ENCODE assay signal across 21 mouse cellular contexts in genomic region chr16:90310488-90311135, GRCm38 (mm10). TPM values are rescaled to one million over a fixed set of nuclear protein-coding genes. Genes with fewer than 3 reads are reported as not detected.
DNase-seq lines count a peak whose midpoint lies in the region; ATAC-seq and TF ChIP-seq lines count a peak whose summit lies in the region.
"Had no signal": no experiment of that assay in that cellular context is flagged by ENCODE, and none has a peak within 500 bp of the region (broad histone marks: within the 10 kb centered on the region; RNA-seq: fewer than 3 reads in every experiment).

No protein-coding gene starts in this region.

- no peak for TF ChIP-seq EP300 in ES-Bruce4 (IDR thresholded peaks at IDR 0.05; ENCODE audit: insufficient read depth, low read depth, low read length)

- no peak for TF ChIP-seq CTCF in ES-Bruce4 (IDR thresholded peaks at IDR 0.05; ENCODE audit: low read depth, low read length)
- TF ChIP-seq CTCF in left cerebral cortex, adult 2 months (IDR thresholded peaks at IDR 0.05) = no peak

- H3K36me3 ChIP-seq in ES-Bruce4 (ENCODE audit: control insufficient read depth, insufficient read depth, low read length, poor library complexity, severe bottlenecking) = no peaks in the 10 kb centered on the region
- H3K36me3 ChIP-seq: embryonic facial prominence, embryonic 13.5 days; forebrain, embryonic 12.5 days; heart, embryonic 10.5 days; hindbrain, embryonic 10.5 days; intestine, embryonic 15.5 days had no signal

- no peaks in the 10 kb centered on the region for H3K27me3 ChIP-seq in ES-Bruce4 (ENCODE audit: control insufficient read depth, insufficient read depth, low read length, poor library complexity, severe bottlenecking)
- H3K27me3 ChIP-seq: embryonic facial prominence, embryonic 13.5 days; forebrain, embryonic 12.5 days; intestine, embryonic 15.5 days had no signal

- peak overlapping the region; percentile 90 for H3K27ac ChIP-seq in ES-Bruce4 (ENCODE audit: insufficient read depth, low read length)
- H3K27ac ChIP-seq in left cerebral cortex, adult 2 months = no peak overlapping the region
- H3K27ac ChIP-seq: embryonic facial prominence, embryonic 13.5 days; forebrain, embryonic 12.5 days; gastrocnemius, adult 2 months; heart, embryonic 10.5 days; hindbrain, embryonic 10.5 days; hindbrain, embryonic 14.5 days; intestine, embryonic 15.5 days had no signal

- no peak overlapping the region for H3K9ac ChIP-seq in ES-Bruce4 (ENCODE audit: low read depth, poor library complexity, severe bottlenecking)
- H3K9ac ChIP-seq: embryonic facial prominence, embryonic 13.5 days; forebrain, embryonic 12.5 days; forebrain, postnatal 0 days; hindbrain, embryonic 14.5 days; intestine, embryonic 15.5 days had no signal

- no peak for TF ChIP-seq POLR2A in ES-Bruce4 (IDR thresholded peaks at IDR 0.05; ENCODE audit: insufficient read depth, low read length)

- intact Hi-C loops in left cerebral cortex, adult 2 months (cut with DNase I) = loop anchor here (5.0 kb wide), 1 partner anchor 617 kb away; no protein-coding TSS in a partner anchor

- no peak overlapping the region for H3K4me3 ChIP-seq in ES-Bruce4 (ENCODE audit: low read depth, low read length)
- no peak overlapping the region for H3K4me3 ChIP-seq in left cerebral cortex, adult 2 months
- H3K4me3 ChIP-seq: embryonic facial prominence, embryonic 13.5 days; forebrain, embryonic 12.5 days; gastrocnemius, adult 2 months; heart, embryonic 10.5 days; hindbrain, embryonic 10.5 days; intestine, embryonic 15.5 days had no signal

- no peaks in the 10 kb centered on the region for H3K9me3 ChIP-seq in ES-Bruce4 (replicated peaks; ENCODE audit: control insufficient read depth, insufficient read depth, low read length, poor library complexity, severe bottlenecking)
- H3K9me3 ChIP-seq: embryonic facial prominence, embryonic 13.5 days; forebrain, embryonic 12.5 days; heart, embryonic 10.5 days; hindbrain, embryonic 10.5 days; intestine, embryonic 15.5 days had no signal

- DNase-seq in 416B (ENCODE audit: low read depth) (peak; percentile 77), ZHBTc4 (ENCODE audit: low read depth, low spot score) (peak; percentile 39)
- no peak for DNase-seq in thymus, adult 18-20 months
- DNase-seq in left cerebral cortex, adult 2 months (ENCODE audit: extremely low spot score in 1 of 2, low spot score in 2 of 2) = no peak
- DNase-seq: adrenal gland, postnatal 10 days; cerebellum, adult 11 months; cerebellum, adult 8-10 months; cerebellum, postnatal 25 days; forebrain, postnatal 0 days; gastrocnemius, adult 2 months; gastrocnemius, postnatal 25 days; heart, adult 18-20 months; heart, postnatal 10 days had no signal

- ATAC-seq in megakaryocyte progenitor cell, adult 5-6 weeks (replicated peaks; ENCODE audit: poor library complexity) = peak; percentile 34; the same call in 1 of the 2 replicates
- ATAC-seq: forebrain, postnatal 0 days; intestine, embryonic 15.5 days had no signal

- H3K4me1 ChIP-seq in ES-Bruce4 (ENCODE audit: control insufficient read depth, insufficient read depth, low read length) = peaks cover 2% of the 10 kb centered on the region
- H3K4me1 ChIP-seq: embryonic facial prominence, embryonic 13.5 days; forebrain, embryonic 12.5 days; heart, embryonic 10.5 days; hindbrain, embryonic 10.5 days; intestine, embryonic 15.5 days had no signal

RNA-seq across cellular contexts. Expression of gene Scaf4, which starts 26.3 kb away (rescaled TPM):
- polyA plus RNA-seq in ES-Bruce4 (2011; ENCODE audit: insufficient read depth, insufficient read length, low read depth, missing spikeins) = 127 and 133 TPM in 2 replicates
- 64.0 and 67.2 TPM in 2 replicates for total RNA-seq in megakaryocyte progenitor cell, adult 5-6 weeks (2015)
- 14.1 and 18.5 TPM in 2 replicates for total RNA-seq in megakaryocyte progenitor cell, adult 5-6 weeks (2017)
- total RNA-seq in left cerebral cortex, adult 2 months (2021) = 10 to 100 TPM; 48.2 to 51.3 TPM

Comparison
In these comparisons a context has a peak if more than half of its experiments do, and no peak if none do; other contexts are left out.
1. DNase-seq: peak in 416B (single experiment) and ZHBTc4 (single experiment); none in thymus, adult 18-20 months (0 of 2) and left cerebral cortex, adult 2 months (0 of 2).